ENCODE assay signal across 14 mouse cellular contexts in the genomic region with DNA sequence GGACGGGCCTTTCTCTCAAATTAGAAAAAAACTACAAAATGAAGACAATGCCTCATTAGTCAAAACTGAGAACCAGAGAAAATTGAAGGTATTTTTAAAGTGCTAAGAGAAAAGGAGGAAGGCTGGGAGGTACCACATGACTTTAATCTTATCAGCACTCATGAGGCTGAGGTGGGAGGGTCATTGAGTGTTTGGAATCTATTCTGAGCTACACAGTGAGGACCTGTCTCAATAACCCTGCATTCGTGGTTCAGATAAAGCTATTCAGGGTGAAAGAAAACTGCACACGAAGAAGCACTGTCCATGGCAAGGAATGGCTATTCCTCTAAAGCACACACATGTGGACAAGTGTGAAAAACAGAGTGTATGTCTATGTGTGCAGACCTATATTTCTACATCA.
"Had no signal": no experiment of that assay in that cellular context is flagged by ENCODE, and none has a peak within 500 bp of the region (broad histone marks: within the 10 kb centered on the region; RNA-seq: fewer than 3 reads in every experiment).

No protein-coding gene starts in this region.

- H3K9me3 ChIP-seq: kidney, embryonic 15.5 days; limb, embryonic 15.5 days; liver, embryonic 12.5 days; megakaryocyte, embryonic 14.5 days; midbrain, embryonic 15.5 days; neural tube, embryonic 13.5 days had no signal

- DNase-seq: kidney, postnatal 14 days; layer of hippocampus, postnatal 36 days; lung, embryonic 14.5 days; lung, postnatal 14 days; right cerebral cortex, postnatal 14 days; thymus, postnatal 4 days had no signal

- H3K4me3 ChIP-seq: kidney, embryonic 15.5 days; limb, embryonic 15.5 days; liver, embryonic 12.5 days; megakaryocyte, embryonic 14.5 days; midbrain, embryonic 15.5 days; neural tube, embryonic 13.5 days had no signal

- H3K27ac ChIP-seq: kidney, embryonic 15.5 days; limb, embryonic 15.5 days; liver, embryonic 12.5 days; macrophage; midbrain, embryonic 15.5 days; neural tube, embryonic 13.5 days had no signal

- H3K36me3 ChIP-seq: kidney, embryonic 15.5 days; limb, embryonic 15.5 days; liver, embryonic 12.5 days; midbrain, embryonic 15.5 days; neural tube, embryonic 13.5 days had no signal

- H3K4me2 ChIP-seq: kidney, embryonic 15.5 days; limb, embryonic 15.5 days; liver, embryonic 12.5 days; lung, embryonic 14.5 days; midbrain, embryonic 11.5 days; midbrain, embryonic 15.5 days; neural tube, embryonic 13.5 days had no signal

- H3K9ac ChIP-seq: kidney, embryonic 15.5 days; limb, embryonic 15.5 days; liver, embryonic 12.5 days; lung, embryonic 14.5 days; midbrain, embryonic 15.5 days; neural tube, embryonic 13.5 days had no signal

- ATAC-seq: liver, embryonic 12.5 days; midbrain, embryonic 15.5 days had no signal

- H3K4me1 ChIP-seq: kidney, embryonic 15.5 days; limb, embryonic 15.5 days; liver, embryonic 12.5 days; megakaryocyte, embryonic 14.5 days; midbrain, embryonic 15.5 days; neural tube, embryonic 13.5 days had no signal

- H3K27me3 ChIP-seq: kidney, embryonic 15.5 days; limb, embryonic 15.5 days; liver, embryonic 12.5 days; megakaryocyte, embryonic 14.5 days; midbrain, embryonic 15.5 days; neural tube, embryonic 13.5 days had no signal
